Mouse (Mus musculus) embryo, embryonic 10.5 days (tissue): Measurements from ENCODE around the gene Olfr707.
"Not testable (repeated sequence)": the region's sequence is repeated elsewhere in the genome, so short reads cannot be mapped to it uniquely, and the experiment has no call there.

Experiments
- DNase-seq: peaks from one replicate; pipeline ENCODE4 v3.0.0-alpha.2; 2015; ENCODE audit warnings: low spot score

The Olfr707 gene

DNA sequence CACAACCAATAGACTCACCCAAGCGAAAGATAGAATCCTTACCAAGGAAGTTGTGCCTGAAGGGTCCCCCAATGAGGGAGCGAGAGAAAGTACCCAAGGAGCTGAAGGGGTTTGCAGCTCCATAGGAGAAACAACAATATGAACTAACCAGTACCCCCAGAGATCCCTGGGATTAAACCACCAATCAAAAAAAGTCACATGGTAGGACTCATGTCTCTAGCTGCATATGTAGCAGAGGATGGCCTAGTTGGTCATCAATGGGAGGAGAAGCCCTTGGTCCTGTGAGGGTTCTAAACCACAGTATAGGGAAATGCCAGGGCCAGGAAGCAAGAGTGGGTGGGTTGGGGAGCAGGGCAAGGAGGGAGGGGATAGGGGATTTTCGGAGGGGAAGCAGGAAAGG is at the start of gene Olfr707:
Olfr707 (minus strand) TSS at position 101 of the 400 bp plus-strand sequence.
- not testable (repeated sequence) for DNase-seq

DNA sequence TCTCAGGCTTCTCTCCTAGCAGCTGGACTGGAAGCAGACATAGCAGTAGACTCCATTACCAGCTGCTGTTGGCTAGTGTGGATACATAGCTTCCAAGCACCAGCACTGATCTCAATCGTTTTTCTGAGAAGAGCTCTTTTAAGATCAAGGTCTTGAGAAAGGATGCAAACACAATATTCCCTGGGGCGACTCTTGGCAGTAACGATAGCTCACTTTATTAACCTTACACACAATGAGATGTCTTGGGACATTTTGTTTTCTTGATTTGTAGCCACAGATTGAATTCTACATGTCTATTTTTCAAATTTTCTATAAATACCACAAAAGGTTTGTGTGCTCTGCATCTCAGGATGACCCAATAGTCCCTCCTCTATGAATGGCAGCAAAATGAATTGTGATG is 47.2 kb upstream of the Olfr707 start, which contains the start of gene Olfr710:
Olfr710 (minus strand) TSS at position 101 of the 400 bp plus-strand sequence.
- DNase-seq: no peak

DNA sequence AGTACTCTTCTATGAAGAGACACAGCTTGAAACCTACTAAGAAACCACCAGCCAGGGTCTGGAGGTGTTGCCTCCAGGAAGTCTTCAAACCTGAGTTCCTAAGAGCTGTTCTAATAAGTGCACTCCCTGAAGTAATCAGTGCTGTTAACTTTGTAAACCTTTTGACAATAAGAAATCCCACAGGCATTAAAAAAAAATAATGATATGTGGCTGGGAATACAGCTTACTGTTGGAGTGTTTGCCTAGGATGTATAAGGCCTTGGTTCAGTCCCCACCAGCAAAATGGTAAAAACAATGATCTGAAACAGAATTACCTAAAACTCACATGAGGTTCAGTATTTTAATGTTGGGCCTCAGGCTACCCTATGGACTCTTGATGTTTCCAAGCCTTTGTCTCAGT is 31.1 kb upstream of the Olfr707 start, which contains the start of gene Olfr709-ps1:
Olfr709-ps1 (minus strand) TSS at position 101 of the 400 bp plus-strand sequence.
- DNase-seq: no peak

DNA sequence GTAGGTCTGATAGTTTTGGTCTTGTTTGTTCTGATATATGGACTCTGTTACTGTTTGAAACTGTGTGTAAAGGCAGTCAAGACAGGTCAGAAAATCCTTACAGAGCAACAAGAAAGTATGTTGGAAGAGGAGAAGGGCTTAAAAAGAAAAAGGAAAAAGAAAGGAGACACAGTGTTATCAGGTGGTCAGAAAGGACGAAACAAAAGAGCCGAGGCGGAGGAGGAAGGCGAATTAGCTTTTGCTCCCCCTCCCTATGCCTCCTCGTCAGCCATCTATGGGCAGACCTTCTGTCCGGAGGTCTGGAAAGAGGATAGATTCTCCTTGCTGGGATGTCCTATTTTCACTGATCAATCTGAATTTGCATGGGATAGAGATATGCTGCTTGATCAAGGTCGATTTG is 19.9 kb upstream of the Olfr707 start:
- DNase-seq: not testable (repeated sequence)

DNA sequence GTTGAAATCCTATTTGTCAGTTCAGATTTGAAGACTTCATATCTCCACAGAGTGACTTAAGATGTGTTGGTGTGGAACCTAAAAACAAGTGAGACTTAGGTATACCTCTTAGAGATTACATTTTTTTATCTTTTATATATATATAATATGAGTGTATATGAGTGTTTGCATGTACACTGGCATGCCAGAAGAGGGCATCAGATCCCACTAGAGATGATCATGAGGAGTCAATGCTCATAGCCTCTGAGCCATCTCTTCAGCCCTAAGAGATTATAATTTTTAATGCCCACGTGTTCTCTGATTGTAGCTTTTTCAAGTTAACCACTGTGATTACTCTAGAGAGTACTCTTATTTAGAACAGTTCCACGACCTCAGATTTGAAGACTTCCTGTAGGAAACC is 6.6 kb upstream of the Olfr707 start, which contains the start of gene Olfr1532-ps1:
Olfr1532-ps1 (plus strand) TSS at position 326 of the 400 bp plus-strand sequence.
- DNase-seq: no peak

DNA sequence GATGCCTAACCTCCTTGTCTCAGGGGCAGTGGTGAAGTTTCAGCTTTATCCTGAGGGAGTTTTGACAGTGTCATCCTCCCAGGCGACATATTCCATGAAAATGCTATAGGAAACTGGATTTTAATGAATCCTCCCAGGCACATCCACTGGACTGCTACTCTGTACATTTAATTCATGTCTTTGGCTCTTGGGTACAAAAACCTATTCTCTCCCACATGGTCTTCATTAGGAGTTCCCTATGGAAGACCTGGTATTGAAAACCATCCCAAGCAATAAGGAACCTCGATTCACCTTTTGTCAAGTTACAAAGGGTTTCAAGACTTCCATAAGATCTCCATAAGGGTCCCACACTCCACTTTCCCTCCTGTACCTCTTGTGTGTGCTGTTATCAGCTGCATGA is 13.0 kb downstream of the Olfr707 start, which contains the start of gene Olfr706:
Olfr706 (minus strand) TSS at position 101 of the 400 bp plus-strand sequence.
- DNase-seq: no peak

DNA sequence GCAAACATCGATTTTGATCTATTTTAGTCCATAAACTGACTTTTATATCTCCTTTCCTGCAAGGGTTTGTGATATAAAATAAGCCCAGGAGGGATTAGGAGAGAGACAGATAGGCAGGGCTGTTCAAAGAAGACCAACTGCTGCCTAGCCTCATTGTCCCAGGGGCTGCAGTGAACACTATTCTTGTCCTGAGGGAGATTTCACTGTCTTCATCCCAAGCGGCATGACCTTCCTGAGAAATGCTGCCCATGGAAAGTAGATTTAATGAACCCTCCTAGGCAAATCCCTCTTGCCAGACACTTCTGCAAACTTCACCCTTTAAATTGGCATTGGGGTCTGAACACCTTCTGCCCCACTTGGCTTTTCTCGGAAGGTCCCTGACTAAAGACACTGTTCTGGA is 24.2 kb downstream of the Olfr707 start, which contains the start of gene Olfr705:
Olfr705 (minus strand) TSS at position 101 of the 400 bp plus-strand sequence.
- no peak for DNase-seq

DNA sequence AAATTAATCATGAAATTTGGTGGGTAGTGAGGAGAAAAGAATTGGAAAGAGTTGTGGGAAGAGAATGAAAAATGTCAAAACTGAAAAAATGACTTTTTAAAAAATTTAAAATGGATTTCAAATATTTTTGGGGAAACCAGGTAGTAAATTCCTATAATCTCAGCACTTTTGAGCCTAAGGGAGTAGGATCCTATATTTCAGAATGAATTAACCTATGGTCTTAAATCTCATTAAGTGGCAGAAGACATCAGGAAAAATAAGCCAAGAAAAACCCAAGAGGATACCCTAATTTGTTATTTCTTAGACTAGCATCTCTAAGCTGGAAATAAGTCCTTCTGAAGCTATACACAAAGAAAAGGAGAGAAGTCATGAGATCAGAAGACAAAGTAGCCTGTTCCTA is 38.2 kb downstream of the Olfr707 start, which contains the start of gene Olfr704:
Olfr704 (plus strand) TSS at position 301 of the 400 bp plus-strand sequence.
- DNase-seq: no peak

DNA sequence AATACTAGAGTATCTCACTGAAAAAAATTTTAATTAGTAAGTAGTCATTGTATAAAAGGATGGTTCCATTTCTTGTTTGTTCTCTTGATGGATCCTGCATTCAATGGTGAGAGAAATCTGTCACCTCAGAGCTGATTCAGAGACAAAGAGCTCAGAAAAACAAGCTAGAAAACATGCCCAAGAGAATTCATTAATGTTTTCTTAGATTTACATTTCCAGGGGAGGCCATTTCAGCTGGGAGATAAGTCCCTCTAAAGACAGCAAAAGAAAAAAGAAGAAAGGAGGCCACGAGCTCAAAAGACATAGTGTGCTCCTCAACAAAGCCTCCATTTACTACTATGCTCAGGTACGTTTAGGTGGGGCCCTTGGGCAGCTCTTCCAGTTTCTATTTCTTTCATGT is 58.0 kb downstream of the Olfr707 start, which contains the start of gene Olfr703:
Olfr703 (plus strand) TSS at position 301 of the 400 bp plus-strand sequence.
- DNase-seq: no peak
